Mouse (Mus musculus) left cerebral cortex, adult 2 months (tissue): ENCODE measurements around the gene Galnt14. TPM values are rescaled to one million over a fixed set of nuclear protein-coding genes. Genes with fewer than 3 reads are reported as not detected.

ENCODE experiments used
- DNase-seq, 2 experiments: peaks; one replicate each; pipeline ENCODE4 v3.0.0; 2021 to 2022; ENCODE audit warnings: low spot score in 2 of 2, mixed read lengths in 1 of 2; ENCODE audit errors: extremely low spot score in 1 of 2
- H3K27ac ChIP-seq: fragments of 200-600 bp; 2 replicates; pipeline ENCODE4 v1.8.1; 2022
- H3K4me3 ChIP-seq: fragments of 200-600 bp; 2 replicates; pipeline ENCODE4 v1.8.1; 2022
- CTCF ChIP-seq: fragments of 200-600 bp; IDR thresholded peaks from 2 replicates; pipeline ENCODE4 v1.8.1; 2022; ENCODE audit warnings: antibody characterized with exemption, mild to moderate bottlenecking, moderate library complexity
- intact Hi-C: fragments of 180-260 bp; cut with DNase I; formaldehyde crosslinking; loops from one replicate; pipeline ENCODE4 v1.15.1; 2025
- total RNA-seq, 2 experiments: library from RNA; stranded (reverse); gene quantifications; 2 replicates each; pipeline ENCODE4 v1.2.3; 2021

Gene Galnt14
- total RNA-seq, 2 experiments from 2014 or later, result 20.0 to 22.5 TPM

DNA sequence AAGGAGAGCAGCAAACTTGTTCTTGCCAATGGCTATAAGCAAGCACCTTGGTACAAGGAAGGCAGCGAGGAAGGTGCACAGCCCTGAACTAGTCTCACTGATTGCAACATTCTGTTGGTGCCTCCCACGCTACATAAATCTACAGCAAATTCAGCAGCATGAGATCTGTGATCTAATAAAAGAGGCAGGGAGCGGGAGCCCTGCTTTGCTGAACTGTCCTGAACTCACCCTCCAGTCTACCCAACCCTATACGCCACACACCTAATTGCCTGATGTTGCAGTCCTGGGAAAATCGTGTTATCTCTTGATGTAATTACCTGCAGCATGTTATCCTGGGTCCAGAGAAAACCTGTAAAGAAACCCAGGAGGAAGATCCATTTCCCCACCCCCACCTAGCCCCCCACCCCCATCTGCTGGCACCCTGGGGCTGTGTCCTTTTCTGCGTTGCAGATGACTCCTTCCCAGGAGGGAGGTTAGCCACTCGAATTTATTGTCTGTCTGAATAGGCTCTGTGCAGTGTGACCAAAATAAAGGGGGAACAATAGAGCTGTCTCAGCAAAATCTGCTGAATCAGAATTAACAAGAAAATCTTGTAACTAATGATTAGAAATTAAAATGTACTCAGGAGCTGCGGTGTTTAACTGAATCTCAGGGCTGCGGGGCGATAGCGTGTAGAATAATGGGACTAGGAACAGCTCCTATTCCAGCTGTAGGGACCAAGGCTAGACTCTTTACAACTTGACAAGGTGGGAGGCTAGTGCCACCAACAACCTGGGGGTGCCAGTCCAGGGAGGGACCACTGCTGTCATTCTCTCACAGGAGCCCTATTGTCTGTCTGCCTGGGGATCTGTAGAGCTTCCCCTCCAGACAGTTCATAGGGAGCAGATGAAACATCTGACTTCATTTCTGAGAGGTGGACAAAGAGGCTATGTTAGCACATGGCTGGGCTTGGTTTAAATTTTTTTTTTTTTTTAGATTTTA lies 232.9 kb downstream of the Galnt14 start:
- no peak overlapping the region for H3K27ac ChIP-seq
- H3K4me3 ChIP-seq, result no peak overlapping the region
- intact Hi-C loops, result no loop called here
- no peak for TF ChIP-seq CTCF
- no peak for DNase-seq

DNA sequence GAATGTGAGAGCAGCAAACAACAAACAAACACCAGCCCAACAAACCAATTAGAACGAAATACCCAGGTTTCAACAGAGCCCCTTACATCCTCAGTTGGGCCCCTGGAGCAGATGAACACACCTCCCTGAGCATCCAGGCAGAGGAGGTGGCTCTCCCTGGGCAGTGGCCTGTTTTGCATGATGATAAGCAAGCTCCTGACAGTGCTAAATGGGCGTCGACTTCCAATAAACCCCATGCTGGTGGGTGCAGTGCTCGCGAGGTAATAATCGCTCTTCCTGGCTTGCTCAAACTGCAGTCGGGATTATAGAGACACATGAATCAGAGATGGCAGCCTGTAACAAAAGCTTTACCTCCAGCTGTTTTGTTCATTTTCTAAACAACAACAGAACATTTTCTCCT lies 235.9 kb downstream of the Galnt14 start:
- no peak overlapping the region for H3K27ac ChIP-seq
- intact Hi-C loops, result no loop called here
- DNase-seq, result no peak
- no peak overlapping the region for H3K4me3 ChIP-seq
- no peak for TF ChIP-seq CTCF

DNA sequence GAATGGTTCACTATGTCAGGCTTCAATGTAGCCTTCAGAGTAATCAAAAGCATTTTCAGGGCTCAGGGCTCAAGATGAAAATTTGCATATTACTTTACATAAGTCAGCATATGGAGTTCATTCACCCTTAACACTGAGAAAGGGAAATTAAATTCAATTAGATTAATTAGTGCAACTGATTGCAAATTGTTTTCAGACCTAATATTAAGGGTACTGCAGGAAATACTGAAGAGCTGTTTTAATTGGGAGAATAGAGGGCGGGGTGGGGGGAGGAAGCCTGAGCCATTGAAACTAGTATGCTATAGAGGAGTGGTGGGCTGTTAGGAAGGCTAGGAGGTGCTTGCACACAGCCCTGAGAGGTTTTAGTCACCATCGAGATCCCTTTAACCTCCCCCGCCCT lies 237.2 kb downstream of the Galnt14 start:
- Histone ChIP-seq H3K27ac (no peak overlapping the region), H3K4me3 (no peak overlapping the region)
- TF ChIP-seq CTCF, result no peak
- DNase-seq, result no peak
- intact Hi-C loops, result no loop called here

DNA sequence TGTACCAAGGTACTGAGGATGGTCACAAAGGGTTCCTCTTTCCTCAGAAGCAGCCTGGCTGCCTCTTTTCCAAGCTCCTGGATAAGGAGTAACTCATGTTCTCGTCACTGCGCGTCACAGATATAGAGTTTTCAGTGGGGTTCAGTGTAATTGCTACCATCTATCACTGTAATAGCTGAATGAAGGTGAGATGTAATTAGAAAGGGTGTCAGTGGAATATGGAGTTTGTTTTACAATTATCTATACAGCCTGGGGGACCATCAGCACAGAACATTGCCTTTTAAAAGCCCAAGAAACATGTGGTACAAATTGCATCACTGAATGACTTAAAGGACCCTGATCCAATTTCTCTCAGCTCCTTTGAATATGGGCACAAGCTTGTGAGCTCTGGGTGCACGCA lies 249.4 kb downstream of the Galnt14 start:
- Histone ChIP-seq H3K4me3 (no peak overlapping the region), H3K27ac (no peak overlapping the region)
- intact Hi-C loops, result no loop called here
- no peak for TF ChIP-seq CTCF
- no peak for DNase-seq

DNA sequence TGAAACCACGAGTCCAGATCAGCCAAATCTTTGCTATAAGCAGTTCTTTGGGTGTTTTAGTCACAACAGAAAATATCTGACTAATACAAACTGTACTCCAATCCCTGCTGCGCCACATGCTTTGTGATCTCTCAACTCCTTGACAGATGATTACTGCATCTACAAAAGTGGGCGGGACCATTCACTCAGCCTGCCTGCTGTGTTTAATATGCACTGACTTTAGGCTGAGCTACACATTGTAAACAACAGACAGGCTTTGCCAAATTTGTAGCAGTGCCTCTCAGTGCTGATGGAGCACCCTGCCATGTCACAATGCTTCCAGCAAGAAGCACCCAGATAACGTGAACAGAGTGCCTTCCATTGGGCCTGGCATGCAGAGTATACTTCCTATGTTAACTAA lies 251.5 kb downstream of the Galnt14 start:
- Histone ChIP-seq H3K4me3 (no peak overlapping the region), H3K27ac (no peak overlapping the region)
- no peak for DNase-seq
- intact Hi-C loops, result no loop called here
- no peak for TF ChIP-seq CTCF

DNA sequence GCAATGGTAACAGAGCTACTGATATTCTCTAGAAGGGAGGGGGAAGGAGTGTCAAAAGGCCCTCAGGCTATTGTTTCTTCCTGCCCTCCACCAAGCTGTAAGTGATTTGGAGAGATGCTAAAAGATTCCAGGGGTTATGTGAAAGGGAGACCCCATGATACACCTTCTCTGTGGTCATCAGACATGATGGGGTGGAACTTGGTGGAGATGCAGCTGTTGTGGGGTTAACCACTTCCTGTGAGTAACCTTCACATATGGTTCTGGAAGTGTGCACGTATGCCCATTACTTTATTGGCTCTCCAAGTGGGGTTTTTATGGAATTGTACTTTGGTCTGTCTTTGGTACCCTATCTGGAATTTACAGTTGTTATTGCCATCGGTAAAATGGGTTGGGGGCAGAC lies 253.7 kb downstream of the Galnt14 start:
- no peak for DNase-seq
- intact Hi-C loops, result no loop called here
- no peak for TF ChIP-seq CTCF
- Histone ChIP-seq H3K4me3 (no peak overlapping the region), H3K27ac (no peak overlapping the region)

DNA sequence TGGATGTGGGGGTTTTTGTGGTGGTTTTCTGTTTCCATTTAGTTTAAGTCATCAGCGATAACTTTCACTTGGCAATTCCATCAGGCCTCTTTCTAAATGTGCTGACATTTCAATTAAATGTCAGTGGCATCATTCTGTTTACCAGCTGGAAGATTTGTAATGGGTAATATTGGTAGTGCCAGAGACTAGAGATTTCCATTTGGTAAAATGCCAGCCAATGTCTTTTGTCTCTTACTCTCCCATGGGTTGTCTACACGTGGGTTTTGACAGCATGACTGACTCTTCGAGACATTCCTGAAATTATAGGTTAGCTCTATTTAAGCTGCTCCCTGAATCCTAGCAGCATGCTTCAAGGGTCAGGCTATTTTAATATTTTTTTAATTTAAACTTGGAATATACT lies 256.6 kb downstream of the Galnt14 start:
- no peak overlapping the region for H3K27ac ChIP-seq
- TF ChIP-seq CTCF, result no peak
- DNase-seq, result no peak
- H3K4me3 ChIP-seq, result no peak overlapping the region
- intact Hi-C loops, result no loop called here

DNA sequence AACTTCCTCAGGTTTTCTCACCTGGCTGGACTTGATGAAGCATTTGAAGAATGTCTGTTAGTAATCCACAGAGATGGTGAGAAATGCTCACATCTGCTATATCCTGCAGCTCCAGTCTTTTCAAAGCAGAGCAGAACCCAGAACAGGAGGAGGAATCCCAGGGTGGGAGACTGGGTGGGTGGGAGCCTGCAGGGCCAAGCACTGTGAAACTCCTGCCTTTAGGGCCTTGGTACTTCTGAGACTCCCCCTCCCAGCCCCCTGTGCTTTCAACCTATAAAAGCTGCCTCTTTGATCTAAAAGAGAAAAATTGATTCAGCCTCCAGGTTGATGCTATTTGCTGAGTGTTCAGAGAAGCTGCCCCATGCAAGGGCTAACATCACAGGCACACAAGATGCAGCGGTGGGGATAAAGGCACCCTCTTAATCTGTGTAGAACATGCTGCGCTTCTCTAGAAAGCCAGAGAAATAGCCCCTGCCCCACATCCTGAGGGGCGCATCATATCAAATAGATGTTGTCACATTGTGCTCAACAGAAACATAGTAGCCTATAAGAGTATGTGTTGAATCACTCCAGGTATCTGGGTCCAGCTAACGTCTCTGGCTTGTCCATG lies 258.0 kb downstream of the Galnt14 start:
- TF ChIP-seq CTCF, result no peak
- no peak overlapping the region for H3K27ac ChIP-seq
- no peak for DNase-seq
- no peak overlapping the region for H3K4me3 ChIP-seq
- intact Hi-C loops, result no loop called here

DNA sequence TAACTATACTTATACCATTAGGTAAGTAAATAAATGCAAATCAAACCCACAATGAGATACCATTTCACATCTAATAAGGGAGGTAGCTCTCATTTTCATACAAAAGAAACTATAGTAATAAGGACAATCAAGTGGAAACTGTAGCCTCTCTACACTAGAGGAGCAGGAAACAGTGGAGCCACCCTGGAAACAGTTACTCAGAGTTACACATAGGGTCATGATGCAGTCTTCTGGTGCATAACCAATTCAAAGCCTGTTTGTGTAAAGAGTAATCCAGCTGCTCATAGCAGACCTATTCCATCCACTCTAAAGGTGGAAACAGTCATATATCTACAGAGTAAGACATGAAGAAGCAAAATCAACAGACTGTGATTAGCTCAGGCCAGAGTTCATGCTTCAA lies 261.1 kb downstream of the Galnt14 start:
- no peak overlapping the region for H3K4me3 ChIP-seq
- no peak overlapping the region for H3K27ac ChIP-seq
- DNase-seq, result no peak
- no peak for TF ChIP-seq CTCF
- intact Hi-C loops, result no loop called here

Other genes starting within 250 kb of the Galnt14 start
- gene Ehd3, start 93.7 kb upstream of the Galnt14 start, total RNA-seq, result 10 to 100 TPM; 73.5 to 89.4 TPM
- 10 to 100 TPM; 15.4 to 17.6 TPM for gene Xdh, start 239.7 kb upstream of the Galnt14 start, total RNA-seq